Mouse (Mus musculus): ENCODE results near the gene Gm26992. TPM values are rescaled to one million over a fixed set of nuclear protein-coding genes. Genes with fewer than 3 reads are reported as not detected.

The Gm26992 gene
- not detected for polyA plus RNA-seq (2014; fragmentation: Illumina TruSeq; extraction: RNeasy Lipid Tissue Mini Kit (QIAGEN cat#74804); ENCODE audit: low read depth, low replicate concordance)

DNA sequence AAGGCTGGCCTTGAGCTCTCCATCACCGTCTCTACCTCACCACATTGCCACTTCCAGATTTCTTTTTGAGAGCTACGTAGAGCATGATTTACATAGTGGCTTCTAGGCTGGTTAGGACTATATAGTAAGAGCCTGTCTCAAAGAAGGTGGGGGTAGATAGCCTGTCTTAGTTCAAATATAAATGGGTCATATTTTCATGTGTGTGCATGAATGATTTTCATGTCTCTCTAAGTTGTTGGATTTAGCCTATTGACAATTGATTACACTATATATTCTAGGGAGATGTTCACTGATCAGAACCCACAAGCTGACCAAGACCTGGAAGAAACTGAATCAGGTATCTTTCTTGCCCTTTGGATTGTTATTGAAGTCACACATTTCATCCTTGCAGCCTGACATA, at the start of gene Gm26992:
TSS of gene Gm26992 (plus strand) at position 301 of the 400 bp plus-strand sequence.

GRCm38 (mm10) chrX:103414167-103414566, 7.6 kb upstream of the Gm26992 start, which contains the start of gene Tsx:
Gene Tsx (plus strand): TSS chrX:103414467.

Other genes with a start within 250 kb of the Gm26992 start
- gene Nap1l2, start 235.4 kb upstream of the Gm26992 start, polyA plus RNA-seq (2014; fragmentation: Illumina TruSeq; extraction: RNeasy Lipid Tissue Mini Kit (QIAGEN cat#74804); ENCODE audit: low read depth, low replicate concordance) = 0.63 TPM
- not detected for gene Cdx4, start 100.6 kb upstream of the Gm26992 start, polyA plus RNA-seq (2014; fragmentation: Illumina TruSeq; extraction: RNeasy Lipid Tissue Mini Kit (QIAGEN cat#74804); ENCODE audit: low read depth, low replicate concordance)
- gene Chic1, start 65.5 kb upstream of the Gm26992 start, polyA plus RNA-seq (2014; fragmentation: Illumina TruSeq; extraction: RNeasy Lipid Tissue Mini Kit (QIAGEN cat#74804); ENCODE audit: low read depth, low replicate concordance) = 1.6 TPM
- 175 TPM for gene Tsx, start 7.5 kb upstream of the Gm26992 start, polyA plus RNA-seq (2014; fragmentation: Illumina TruSeq; extraction: RNeasy Lipid Tissue Mini Kit (QIAGEN cat#74804); ENCODE audit: low read depth, low replicate concordance)
- 116 TPM for gene Zcchc13, start 208.6 kb downstream of the Gm26992 start, polyA plus RNA-seq (2014; fragmentation: Illumina TruSeq; extraction: RNeasy Lipid Tissue Mini Kit (QIAGEN cat#74804); ENCODE audit: low read depth, low replicate concordance)